Mouse (Mus musculus): ENCODE data around the gene Sspo.

DNA sequence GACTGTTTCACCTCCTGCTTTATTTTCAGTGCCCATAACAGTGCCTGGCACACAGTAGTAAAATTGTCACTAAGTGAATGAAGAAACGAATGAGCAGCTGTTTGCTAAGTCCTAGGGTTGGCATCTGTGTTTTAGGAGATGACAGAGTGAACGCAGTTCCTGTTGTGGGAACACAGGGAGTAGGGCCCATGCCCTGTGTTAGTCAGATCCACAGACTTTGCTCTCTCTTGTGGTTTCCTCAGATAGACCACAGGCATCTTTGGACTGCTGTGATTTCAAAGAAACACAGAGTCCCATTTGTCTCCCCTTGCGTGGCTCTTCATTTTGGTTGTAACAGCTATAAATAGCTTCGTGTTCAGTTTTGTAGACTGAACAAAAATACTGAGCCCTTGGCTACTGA is 62.4 kb downstream of the Sspo start:
- TF ChIP-seq ZC3H11A (IDR thresholded peaks at IDR 0.05; ENCODE audit: borderline replicate concordance, low read depth, low read length) (no peak), HCFC1 (IDR thresholded peaks at IDR 0.05; ENCODE audit: borderline replicate concordance, insufficient read depth, low read length) (no peak), ZNF384 (IDR thresholded peaks at IDR 0.05; ENCODE audit: low read depth, low read length) (no peak)

Data from ES-E14 (cell line).